Comparison of ENCODE assay signal across 11 mouse cellular contexts in the genomic region with DNA sequence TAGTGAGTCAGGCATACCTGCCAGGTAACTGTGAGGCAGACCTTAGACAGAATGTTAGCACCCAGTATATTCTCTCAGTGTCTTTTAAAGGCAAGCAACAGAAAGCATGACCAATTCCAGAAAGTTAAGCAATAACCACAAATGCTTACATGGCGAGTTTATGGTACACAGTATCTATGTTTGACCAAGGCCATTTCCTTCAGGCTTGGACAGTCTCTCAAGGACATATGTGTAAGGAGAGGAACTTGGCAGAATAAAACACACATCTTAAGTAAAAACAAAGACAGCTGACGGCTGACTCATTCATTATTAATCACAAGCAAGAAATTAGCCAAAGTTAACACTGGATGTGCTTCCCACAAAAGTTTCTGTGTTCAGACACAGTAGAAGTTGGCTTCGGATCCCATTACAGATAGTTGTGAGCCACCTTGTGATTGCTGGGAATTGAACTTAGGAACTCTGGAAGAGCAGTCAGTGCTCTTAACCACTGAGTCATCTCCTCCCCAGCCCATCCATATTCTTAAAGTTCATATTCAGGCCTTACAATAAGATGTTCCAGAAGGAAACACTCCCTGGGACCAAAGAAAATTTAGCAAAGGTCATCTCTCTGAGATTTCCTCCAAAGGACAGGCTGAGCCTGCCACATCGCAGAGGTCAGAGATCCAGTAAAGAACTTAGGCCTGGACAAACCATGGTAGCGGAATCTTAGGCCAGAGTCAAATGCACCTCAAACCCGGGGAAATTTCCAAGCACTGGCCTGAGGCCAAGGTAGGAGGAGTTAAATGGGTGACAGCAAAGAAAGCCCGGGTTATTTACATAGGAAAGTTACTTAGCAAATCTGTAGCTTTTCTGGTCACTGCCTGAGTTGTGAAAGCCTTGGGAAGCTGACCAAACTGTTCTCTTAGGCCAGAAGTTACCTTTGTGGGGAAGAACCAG. TPM values are rescaled to one million over a fixed set of nuclear protein-coding genes. Genes with fewer than 3 reads are reported as not detected.
DNase-seq lines count a peak whose midpoint lies in the region; ATAC-seq and TF ChIP-seq lines count a peak whose summit lies in the region.
"Had no signal": no experiment of that assay in that cellular context is flagged by ENCODE, and none has a peak within 500 bp of the region (broad histone marks: within the 10 kb centered on the region; RNA-seq: fewer than 3 reads in every experiment).

No protein-coding gene starts in this region.

- no peak for TF ChIP-seq POLR2A in bone marrow macrophage, adult 2 months (IDR thresholded peaks at IDR 0.05; ENCODE audit: borderline replicate concordance, low read depth, low read length)

- no peak overlapping the region for H3K9ac ChIP-seq in forebrain, embryonic 14.5 days (ENCODE audit: low read length)
- H3K9ac ChIP-seq in forebrain, embryonic 15.5 days (replicated peaks), result no peak overlapping the region
- H3K9ac ChIP-seq in midbrain, embryonic 13.5 days (replicated peaks), result no peak overlapping the region

- H3K4me1 ChIP-seq in forebrain, embryonic 14.5 days (ENCODE audit: control insufficient read depth, insufficient read depth, low read length), result no peaks in the 10 kb centered on the region
- no peaks in the 10 kb centered on the region for H3K4me1 ChIP-seq in forebrain, embryonic 15.5 days
- peaks cover 20% of the 10 kb centered on the region for H3K4me1 ChIP-seq in bone marrow macrophage, adult 2 months (ENCODE audit: control insufficient read depth, insufficient read depth, low read length)
- no peaks in the 10 kb centered on the region for H3K4me1 ChIP-seq in midbrain, embryonic 13.5 days (replicated peaks)
- H3K4me1 ChIP-seq in embryonic facial prominence, embryonic 10.5 days, result no peaks in the 10 kb centered on the region

- no peaks in the 10 kb centered on the region for H3K9me3 ChIP-seq in forebrain, embryonic 14.5 days (replicated peaks; ENCODE audit: control insufficient read depth, low read length)
- no peaks in the 10 kb centered on the region for H3K9me3 ChIP-seq in forebrain, embryonic 15.5 days
- H3K9me3 ChIP-seq in midbrain, embryonic 13.5 days, result no peaks in the 10 kb centered on the region
- no peaks in the 10 kb centered on the region for H3K9me3 ChIP-seq in embryonic facial prominence, embryonic 10.5 days

- 68% methylated on average over 7 of the region's 7 CpGs for WGBS in forebrain, embryonic 14.5 days
- WGBS in forebrain, embryonic 15.5 days, result 70% methylated on average over 7 of the region's 7 CpGs
- 79% methylated on average over 7 of the region's 7 CpGs for WGBS in midbrain, embryonic 13.5 days
- 80% methylated on average over 7 of the region's 7 CpGs for WGBS in embryonic facial prominence, embryonic 10.5 days

- no peaks in the 10 kb centered on the region for H3K36me3 ChIP-seq in forebrain, embryonic 14.5 days (ENCODE audit: control insufficient read depth, insufficient read depth, low read length)
- no peaks in the 10 kb centered on the region for H3K36me3 ChIP-seq in forebrain, embryonic 15.5 days
- no peaks in the 10 kb centered on the region for H3K36me3 ChIP-seq in midbrain, embryonic 13.5 days
- H3K36me3 ChIP-seq in embryonic facial prominence, embryonic 10.5 days (replicated peaks), result no peaks in the 10 kb centered on the region

- no peak overlapping the region for H3K27ac ChIP-seq in forebrain, embryonic 14.5 days (ENCODE audit: low read depth, low read length)
- no peak overlapping the region for H3K27ac ChIP-seq in forebrain, embryonic 15.5 days (replicated peaks)
- peak overlapping the region; percentile 99 for H3K27ac ChIP-seq in bone marrow macrophage, adult 2 months (ENCODE audit: insufficient read depth, low read depth, low read length)
- H3K27ac ChIP-seq in midbrain, embryonic 13.5 days, result no peak overlapping the region
- no peak overlapping the region for H3K27ac ChIP-seq in embryonic facial prominence, embryonic 10.5 days (replicated peaks)

- H3K4me3 ChIP-seq in forebrain, embryonic 14.5 days (ENCODE audit: low read depth, low read length), result no peak overlapping the region
- no peak overlapping the region for H3K4me3 ChIP-seq in forebrain, embryonic 15.5 days
- H3K4me3 ChIP-seq in bone marrow macrophage, adult 2 months (ENCODE audit: insufficient read depth, low read length), result no peak overlapping the region
- no peak overlapping the region for H3K4me3 ChIP-seq in midbrain, embryonic 13.5 days (replicated peaks)
- no peak overlapping the region for H3K4me3 ChIP-seq in embryonic facial prominence, embryonic 10.5 days

- H3K4me2 ChIP-seq in forebrain, embryonic 14.5 days (ENCODE audit: low read length), result no peak overlapping the region
- no peak overlapping the region for H3K4me2 ChIP-seq in forebrain, embryonic 15.5 days (replicated peaks)
- no peak overlapping the region for H3K4me2 ChIP-seq in midbrain, embryonic 13.5 days (replicated peaks)
- H3K4me2 ChIP-seq: midbrain, embryonic 11.5 days had no signal

- H3K27me3 ChIP-seq in forebrain, embryonic 14.5 days (replicated peaks; ENCODE audit: control insufficient read depth, insufficient read depth, low read length), result no peaks in the 10 kb centered on the region
- H3K27me3 ChIP-seq in forebrain, embryonic 15.5 days, result no peaks in the 10 kb centered on the region
- H3K27me3 ChIP-seq in midbrain, embryonic 13.5 days, result no peaks in the 10 kb centered on the region
- no peaks in the 10 kb centered on the region for H3K27me3 ChIP-seq in embryonic facial prominence, embryonic 10.5 days (replicated peaks; ENCODE audit: low read depth, poor library complexity, severe bottlenecking)

- TF ChIP-seq CTCF in bone marrow macrophage, adult 2 months (IDR thresholded peaks at IDR 0.05; ENCODE audit: low read depth, low read length), result no peak

- DNase-seq in forebrain, embryonic 14.5 days (ENCODE audit: low spot score), result peak; percentile 4
- DNase-seq in 3134 (ENCODE audit: extremely low read depth, insufficient read length, low spot score), result peak; percentile 24
- peak; percentile 30 to 59 for DNase-seq in lung, adult 18-20 months
- no peak for DNase-seq in embryonic facial prominence, embryonic 10.5 days (ENCODE audit: low spot score)
- DNase-seq in urinary bladder, adult 2 months (ENCODE audit: low spot score), result no peak
- DNase-seq: cerebellum, adult 9-11 months; gastrocnemius, postnatal 10 days had no signal

- no peak for ATAC-seq in forebrain, embryonic 14.5 days
- ATAC-seq in forebrain, embryonic 15.5 days (replicated peaks), result no peak
- ATAC-seq in midbrain, embryonic 13.5 days, result no peak

RNA-seq across cellular contexts. Expression of a gene that starts 38.2 kb away (rescaled TPM):
- 4.3 and 7.2 TPM in 2 replicates for polyA plus RNA-seq in forebrain, embryonic 14.5 days (2014; fragmentation: Nextera tagmentation; extraction: Ambion mirVana)
- polyA plus RNA-seq in forebrain, embryonic 15.5 days (2015; fragmentation: Nextera tagmentation; extraction: Ambion mirVana), result 6.7 and 7.9 TPM in 2 replicates
- polyA plus RNA-seq in bone marrow macrophage, adult 2 months (2012; ENCODE audit: insufficient read depth, insufficient read length, missing spikeins), result 38.7 and 44.1 TPM in 2 replicates
- 7.0 and 8.1 TPM in 2 replicates for polyA plus RNA-seq in midbrain, embryonic 13.5 days (2015; fragmentation: Nextera tagmentation; extraction: Ambion mirVana)
- 1.0 and 1.3 TPM in 2 replicates for polyA plus RNA-seq in embryonic facial prominence, embryonic 10.5 days (2016; fragmentation: Nextera tagmentation; extraction: Ambion mirVana)
- 15.9 and 23.1 TPM in 2 replicates for polyA plus RNA-seq in urinary bladder, adult 2 months (2012; rRNA removed)

RNA-seq across cellular contexts. Expression of a gene that starts 52.0 kb away (rescaled TPM):
- polyA plus RNA-seq in forebrain, embryonic 14.5 days (2014; fragmentation: Nextera tagmentation; extraction: Ambion mirVana), result 16.6 and 25.0 TPM in 2 replicates
- polyA plus RNA-seq in forebrain, embryonic 15.5 days (2015; fragmentation: Nextera tagmentation; extraction: Ambion mirVana), result 20.0 and 24.3 TPM in 2 replicates
- 11.6 and 12.0 TPM in 2 replicates for polyA plus RNA-seq in bone marrow macrophage, adult 2 months (2012; ENCODE audit: insufficient read depth, insufficient read length, missing spikeins)
- 23.2 and 23.3 TPM in 2 replicates for polyA plus RNA-seq in midbrain, embryonic 13.5 days (2015; fragmentation: Nextera tagmentation; extraction: Ambion mirVana)
- polyA plus RNA-seq in embryonic facial prominence, embryonic 10.5 days (2016; fragmentation: Nextera tagmentation; extraction: Ambion mirVana), result 13.7 and 15.7 TPM in 2 replicates
- polyA plus RNA-seq in urinary bladder, adult 2 months (2012; rRNA removed), result 11.6 and 12.8 TPM in 2 replicates

Comparison
In these comparisons a context has a peak if more than half of its experiments do, and no peak if none do; other contexts are left out.
1. DNase-seq: peak in forebrain, embryonic 14.5 days (single experiment), 3134 (single experiment) and lung, adult 18-20 months (2 of 2); none in embryonic facial prominence, embryonic 10.5 days (single experiment) and urinary bladder, adult 2 months (single experiment).